Comparison of ENCODE assay signal across 17 mouse cellular contexts in genomic region chr6:145544304-145544703, GRCm38 (mm10).
"Had no signal": no experiment of that assay in that cellular context is flagged by ENCODE, and none has a peak within 500 bp of the region (broad histone marks: within the 10 kb centered on the region; RNA-seq: fewer than 3 reads in every experiment).

No protein-coding gene starts in this region.

- DNase-seq: kidney, adult 8-10 months; kidney, postnatal 10 days; kidney, postnatal 36 days; layer of hippocampus, postnatal 36 days; liver, embryonic 13.5 days; lung, adult 2 months; lung, postnatal 14 days; lung, postnatal 4 days; right cerebral cortex, adult 18-20 months; right cerebral cortex, postnatal 25 days; thymus, postnatal 36 days had no signal

- ATAC-seq: intestine, postnatal 0 days had no signal

- H3K9ac ChIP-seq: kidney, embryonic 15.5 days; liver, embryonic 13.5 days; neural tube, embryonic 12.5 days; neural tube, embryonic 15.5 days; stomach, embryonic 15.5 days had no signal

- H3K27me3 ChIP-seq: kidney, embryonic 15.5 days; liver, embryonic 13.5 days; neural tube, embryonic 12.5 days; neural tube, embryonic 15.5 days; stomach, embryonic 15.5 days had no signal

- H3K27ac ChIP-seq: kidney, embryonic 15.5 days; left cerebral cortex, adult 2 months; liver, embryonic 13.5 days; neural tube, embryonic 12.5 days; neural tube, embryonic 15.5 days; stomach, embryonic 15.5 days had no signal

- H3K9me3 ChIP-seq: stomach, embryonic 15.5 days had no signal

- H3K4me3 ChIP-seq: kidney, embryonic 15.5 days; left cerebral cortex, adult 2 months; liver, embryonic 13.5 days; neural tube, embryonic 12.5 days; neural tube, embryonic 15.5 days; stomach, embryonic 15.5 days had no signal

- H3K36me3 ChIP-seq: kidney, embryonic 15.5 days; liver, embryonic 13.5 days; neural tube, embryonic 12.5 days; neural tube, embryonic 15.5 days; stomach, embryonic 15.5 days had no signal

- H3K4me2 ChIP-seq: kidney, embryonic 15.5 days; liver, embryonic 13.5 days; neural tube, embryonic 12.5 days; neural tube, embryonic 15.5 days; stomach, embryonic 15.5 days had no signal
